Mouse (Mus musculus) ES-CJ7 (cell line): ENCODE data around the gene Mpo.
A peak's percentile ranks its signal among the peaks of the same experiment; 100 is the strongest.

Source experiments
- DNase-seq: peaks from one replicate; pipeline ENCODE4 v3.0.0; 2011; ENCODE audit warnings: low read depth, low spot score

The Mpo gene

DNA sequence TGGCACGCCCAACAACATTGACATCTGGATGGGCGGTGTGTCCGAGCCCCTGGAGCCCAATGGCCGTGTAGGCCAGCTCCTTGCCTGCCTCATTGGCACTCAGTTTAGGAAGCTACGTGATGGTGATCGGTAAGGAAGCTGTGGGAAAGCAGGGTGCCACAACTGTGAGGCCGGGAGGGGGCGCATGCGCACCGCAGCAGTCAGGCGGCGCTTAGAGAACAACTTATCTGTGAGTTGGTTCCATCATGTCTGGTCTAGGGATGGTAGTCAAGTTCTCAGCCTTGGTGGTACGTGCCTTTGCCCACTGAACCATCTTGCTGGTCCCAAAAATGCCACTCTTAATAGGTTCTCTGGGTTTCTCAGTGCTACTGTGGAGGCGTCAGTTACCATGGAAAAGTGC is 9.2 kb downstream of the Mpo start:
- DNase-seq, result peak; percentile 73

DNA sequence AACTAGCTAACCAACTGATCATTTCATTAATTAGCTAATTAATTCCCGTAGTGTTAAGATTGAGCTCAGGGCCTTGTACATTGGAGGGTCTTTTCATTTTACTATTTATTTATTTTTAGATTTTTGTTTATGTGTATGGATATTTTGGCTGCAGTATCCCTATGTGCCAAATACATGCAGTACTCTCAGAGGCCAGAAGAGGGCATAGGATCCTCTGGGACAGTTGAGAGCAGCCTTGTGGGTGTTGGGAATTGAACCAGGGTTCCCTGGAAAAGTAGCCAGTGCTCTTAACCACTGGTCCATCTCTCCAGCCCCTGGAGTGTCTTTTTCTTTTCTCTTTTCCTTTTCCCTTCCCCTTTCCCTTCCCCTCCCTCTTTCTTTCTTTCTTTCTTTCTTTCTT is 12.1 kb downstream of the Mpo start:
- DNase-seq, result peak; percentile 62

DNA sequence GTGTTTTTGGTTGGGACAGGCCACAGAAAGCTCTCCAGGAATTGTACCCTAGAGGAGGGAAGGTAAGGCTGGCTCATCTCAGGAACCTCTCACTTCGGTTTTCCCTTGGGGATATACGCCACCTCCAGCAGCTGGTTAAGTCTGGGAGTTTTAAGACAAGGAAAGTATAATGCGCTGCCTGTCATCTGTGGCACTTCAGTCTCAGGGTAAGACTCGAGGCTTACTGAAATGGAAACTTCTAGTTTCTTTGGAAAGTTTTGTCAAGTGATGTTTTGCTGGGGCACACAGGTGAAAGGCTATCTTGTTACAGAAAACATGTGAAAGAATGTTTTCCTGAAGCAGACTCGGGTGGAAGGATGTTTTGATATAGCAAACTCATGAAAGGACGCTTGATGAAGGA is 14.1 kb downstream of the Mpo start:
- no peak for DNase-seq

DNA sequence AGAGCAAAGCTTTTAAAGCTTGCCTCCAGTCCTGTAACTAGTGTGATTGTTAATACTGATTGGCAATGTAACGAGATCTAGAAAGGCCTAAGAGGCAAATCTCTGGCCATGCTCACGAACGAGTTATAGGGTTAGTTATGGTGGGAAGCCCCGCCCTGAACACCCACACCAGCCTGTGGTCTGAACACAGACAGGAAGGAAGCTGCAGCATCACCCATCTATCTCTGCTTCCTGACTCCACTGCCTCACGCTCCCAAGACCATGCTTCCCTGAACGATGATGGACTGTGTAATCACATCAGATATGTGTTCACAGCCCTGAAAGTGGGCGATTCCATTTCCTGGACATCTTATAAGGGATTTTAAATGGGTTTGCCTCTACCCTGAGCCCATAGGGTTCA is 14.9 kb downstream of the Mpo start:
- DNase-seq, result no peak

DNA sequence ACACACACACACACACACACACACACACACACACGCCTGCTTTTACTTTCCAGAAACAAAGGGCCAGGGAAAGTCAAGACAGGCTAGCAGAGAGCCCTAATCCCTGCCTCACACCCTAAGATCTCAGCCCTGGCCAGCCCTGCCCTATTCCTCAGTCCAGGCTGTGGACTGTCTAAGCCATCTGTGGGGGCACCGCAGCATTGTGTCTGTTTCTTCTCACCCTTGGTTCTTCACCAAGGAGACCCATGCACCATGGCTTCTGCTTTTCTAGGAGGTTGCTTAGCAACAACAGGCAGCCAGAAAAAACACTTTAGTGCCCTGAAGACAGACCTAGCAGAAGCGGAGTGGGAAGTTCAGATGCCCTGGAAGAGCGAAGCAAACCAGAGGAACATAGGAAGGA is 18.0 kb downstream of the Mpo start:
- no peak for DNase-seq

DNA sequence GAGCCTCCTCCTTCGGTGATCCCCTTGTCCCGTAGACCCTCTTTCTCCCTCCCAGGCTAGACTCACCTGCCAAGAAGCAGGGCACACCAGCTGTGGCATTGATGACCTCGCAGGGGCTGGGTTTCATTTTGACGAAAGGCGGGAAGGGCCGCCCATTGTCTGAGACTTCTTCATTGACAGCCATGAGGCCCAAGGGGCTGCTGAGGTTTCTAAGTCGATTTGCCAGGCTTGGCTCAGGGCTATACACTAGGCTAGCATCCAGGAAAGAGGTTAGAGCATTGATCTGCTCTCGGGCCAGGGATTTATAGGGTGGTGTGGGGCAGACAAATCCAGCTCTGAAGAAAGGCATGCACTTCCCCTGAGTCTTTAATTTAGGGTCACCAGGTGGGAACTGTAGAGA is 21.4 kb downstream of the Mpo start:
- no peak for DNase-seq

DNA sequence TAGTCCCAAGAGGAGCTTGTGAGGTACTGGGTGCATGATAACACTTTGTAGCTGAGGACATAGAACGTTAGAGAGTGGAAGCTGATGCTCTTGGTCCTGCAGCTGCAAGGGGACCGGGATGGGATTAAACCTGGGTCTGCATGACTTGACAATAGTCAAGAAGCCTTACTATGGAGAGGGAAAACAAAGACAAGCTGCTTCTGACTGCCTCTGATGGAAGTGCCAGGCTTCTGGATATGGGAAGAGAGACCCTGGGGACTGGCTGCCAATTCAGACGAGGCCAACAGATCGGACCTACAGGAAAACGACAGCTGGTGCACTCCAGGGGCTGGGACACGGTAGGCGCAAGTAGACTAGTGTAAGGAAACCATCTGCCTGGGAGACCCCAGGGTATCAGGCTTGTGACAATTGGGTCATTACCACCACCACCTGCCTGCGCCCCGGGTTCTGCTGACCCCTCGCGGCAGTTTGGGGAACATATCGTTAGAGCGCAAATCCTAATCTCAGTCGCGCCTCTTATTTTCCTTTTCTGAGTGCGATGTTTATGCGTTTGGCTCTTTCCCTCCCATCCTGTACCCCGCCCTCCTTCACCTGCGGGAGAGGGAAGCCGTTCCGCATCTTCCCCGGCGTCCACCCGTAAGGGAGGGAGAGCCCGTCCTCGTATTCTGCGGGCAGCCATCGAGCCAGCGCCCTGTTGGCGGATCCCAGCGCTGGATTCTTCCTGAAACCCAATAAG is 23.5 kb downstream of the Mpo start:
- peak; percentile 65 for DNase-seq

DNA sequence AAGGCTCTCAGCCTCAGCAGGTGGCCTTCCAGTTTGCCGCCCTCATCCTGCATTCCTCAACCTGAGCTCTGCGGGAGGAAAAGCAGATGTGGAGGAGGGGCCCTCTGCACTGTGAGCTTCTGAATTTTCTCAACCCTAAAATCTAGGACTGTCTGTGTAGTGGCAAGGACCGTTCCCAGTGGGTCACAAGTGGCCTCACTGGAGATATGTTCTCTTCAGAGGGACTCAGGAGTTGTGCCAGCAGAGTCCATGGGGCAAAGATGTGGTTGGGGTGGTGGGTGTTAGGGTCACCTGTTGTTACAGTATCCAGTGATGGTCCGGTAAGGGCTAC is 24.0 kb downstream of the Mpo start:
- peak; percentile 82 for DNase-seq

DNA sequence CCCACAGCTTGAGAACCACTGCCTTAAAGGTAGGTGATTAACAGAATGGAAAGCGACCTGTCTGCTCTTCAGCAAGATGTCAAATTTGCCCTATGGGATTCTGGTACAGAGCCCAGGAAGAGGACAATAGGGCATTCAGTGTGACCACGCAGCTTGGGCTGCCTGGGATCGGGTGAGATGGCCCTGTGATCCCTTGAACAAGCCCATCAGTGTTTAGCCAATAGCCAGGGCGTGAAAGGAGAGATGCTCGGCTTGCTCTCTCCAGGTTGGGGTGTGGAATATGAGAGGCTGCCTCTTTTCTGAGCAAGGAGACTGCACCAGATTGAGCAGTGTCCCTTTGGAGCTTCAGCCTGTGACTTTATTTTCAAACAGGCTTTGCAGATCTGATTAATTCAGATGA is 28.1 kb downstream of the Mpo start:
- DNase-seq, result no peak

DNA sequence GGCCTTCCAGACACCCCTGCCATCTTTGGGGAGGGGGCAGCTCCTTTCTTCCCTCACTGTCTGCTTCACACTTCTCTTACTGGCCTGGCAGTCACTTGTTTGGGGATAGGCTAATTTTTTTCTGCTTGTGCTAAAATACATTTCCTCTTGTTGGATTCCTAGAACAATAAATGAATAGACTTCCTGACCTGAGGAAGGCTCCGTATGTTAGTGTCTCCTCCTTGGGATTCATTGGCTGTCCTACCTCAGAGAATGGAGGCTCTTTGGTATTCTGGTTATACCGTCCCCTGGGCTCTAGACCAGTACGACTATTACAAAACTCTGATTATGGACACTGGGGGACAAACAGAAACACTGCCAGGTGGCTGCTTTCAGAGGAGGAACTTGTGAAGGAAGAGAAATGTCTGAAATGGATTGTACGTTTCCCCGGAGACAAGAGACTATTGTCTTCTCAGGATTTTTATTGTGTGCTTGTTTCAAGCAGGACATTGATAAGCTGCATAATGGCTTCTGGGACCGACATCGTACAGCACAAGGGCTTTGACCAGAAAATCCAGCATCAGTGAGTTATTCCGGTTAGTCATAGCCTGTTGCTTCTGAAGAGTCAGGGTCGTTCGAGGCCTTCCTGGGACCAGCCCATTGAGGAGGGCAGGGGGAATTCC is 35.0 kb downstream of the Mpo start, which contains the start of gene Lpo:
Lpo (minus strand) TSS at position 51 of the 662 bp plus-strand sequence.
- DNase-seq, result no peak

DNA sequence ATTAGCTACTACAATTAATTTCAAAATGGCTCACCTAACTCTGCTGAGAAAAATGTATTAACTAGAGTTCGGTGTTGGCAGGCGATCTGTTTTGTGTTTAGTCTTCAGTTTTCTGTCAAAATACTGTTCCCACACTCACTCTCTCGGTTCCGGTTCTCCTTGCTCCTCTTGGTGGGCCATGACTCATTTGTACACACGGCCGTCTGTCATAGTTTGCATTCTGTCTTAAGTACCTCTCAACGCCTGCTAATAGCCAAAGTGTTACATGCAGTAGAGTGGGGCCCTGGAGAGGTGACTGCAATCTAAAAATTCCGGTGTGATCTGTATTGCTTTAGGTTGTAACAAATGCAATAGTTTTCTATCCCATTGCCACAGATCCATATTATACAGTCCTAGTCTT is 47.3 kb downstream of the Mpo start:
- DNase-seq, result no peak

DNA sequence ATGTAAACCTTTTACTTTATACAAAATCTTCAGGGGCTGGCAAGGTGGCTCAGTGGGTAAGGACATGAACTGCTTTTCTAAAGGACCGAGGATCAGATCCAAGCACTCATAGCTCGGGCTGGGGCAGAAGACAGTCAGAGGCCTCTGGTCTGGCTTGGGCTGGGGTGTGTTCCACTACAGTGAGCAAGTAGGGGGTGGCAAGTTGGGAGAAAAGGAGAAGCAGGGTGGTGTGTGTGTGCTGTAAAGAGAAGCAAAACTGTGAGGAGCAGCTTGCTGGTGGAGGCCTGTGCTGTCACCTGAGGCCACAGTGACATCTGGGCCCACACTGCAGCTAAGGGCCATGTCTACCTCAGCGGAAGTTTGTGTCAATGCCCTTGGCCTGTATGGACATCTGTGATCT is 48.1 kb downstream of the Mpo start:
- no peak for DNase-seq

DNA sequence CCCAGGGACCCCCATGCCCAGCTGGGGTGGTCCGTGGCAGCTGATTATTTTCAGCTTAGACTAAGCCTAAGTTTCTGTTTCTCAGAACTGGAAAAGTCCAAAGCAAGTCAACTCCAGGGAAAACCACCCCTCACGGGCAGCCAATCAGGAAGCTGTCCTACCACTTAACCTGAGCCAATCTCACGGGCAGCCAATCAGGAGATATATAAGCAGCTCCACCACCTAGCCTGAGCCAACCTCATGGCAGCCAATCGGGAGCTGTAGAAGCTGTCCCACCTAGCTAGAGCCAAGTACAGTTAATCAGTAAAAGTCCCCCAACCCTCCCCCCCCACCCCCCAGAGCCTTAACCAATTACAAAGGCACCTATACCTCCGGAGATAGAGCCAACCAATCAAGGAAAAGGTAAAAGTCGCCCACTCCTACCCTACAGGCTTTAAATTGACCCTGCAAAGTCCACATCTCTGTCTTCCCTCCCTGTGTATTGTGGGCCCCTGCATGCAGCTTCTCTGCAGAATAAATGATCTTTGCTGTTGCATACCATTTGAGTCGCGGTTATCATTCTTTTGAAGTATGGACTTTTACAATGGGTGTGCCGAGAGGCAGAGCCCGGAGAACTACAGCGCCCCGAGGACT is 53.7 kb downstream of the Mpo start:
- peak; percentile 75 for DNase-seq

DNA sequence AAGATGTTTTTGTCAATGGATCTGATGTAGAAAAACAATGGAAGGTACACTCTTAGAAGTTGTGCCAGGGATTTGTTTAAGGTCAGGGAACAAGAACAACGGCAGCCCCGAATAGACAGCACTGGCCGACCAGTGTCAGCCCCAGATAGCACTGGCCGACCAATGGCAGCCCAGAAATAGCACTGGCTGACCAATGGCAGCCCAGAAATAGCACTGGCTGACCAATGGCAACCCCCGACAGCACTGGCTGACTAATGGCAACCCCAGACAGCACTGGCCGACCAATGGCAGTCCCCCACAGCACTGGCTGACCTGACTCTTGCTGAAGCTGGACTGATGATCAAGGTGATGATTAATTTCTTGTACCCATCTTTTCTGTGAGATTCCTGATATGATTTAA is 54.5 kb downstream of the Mpo start:
- peak; percentile 81 for DNase-seq

DNA sequence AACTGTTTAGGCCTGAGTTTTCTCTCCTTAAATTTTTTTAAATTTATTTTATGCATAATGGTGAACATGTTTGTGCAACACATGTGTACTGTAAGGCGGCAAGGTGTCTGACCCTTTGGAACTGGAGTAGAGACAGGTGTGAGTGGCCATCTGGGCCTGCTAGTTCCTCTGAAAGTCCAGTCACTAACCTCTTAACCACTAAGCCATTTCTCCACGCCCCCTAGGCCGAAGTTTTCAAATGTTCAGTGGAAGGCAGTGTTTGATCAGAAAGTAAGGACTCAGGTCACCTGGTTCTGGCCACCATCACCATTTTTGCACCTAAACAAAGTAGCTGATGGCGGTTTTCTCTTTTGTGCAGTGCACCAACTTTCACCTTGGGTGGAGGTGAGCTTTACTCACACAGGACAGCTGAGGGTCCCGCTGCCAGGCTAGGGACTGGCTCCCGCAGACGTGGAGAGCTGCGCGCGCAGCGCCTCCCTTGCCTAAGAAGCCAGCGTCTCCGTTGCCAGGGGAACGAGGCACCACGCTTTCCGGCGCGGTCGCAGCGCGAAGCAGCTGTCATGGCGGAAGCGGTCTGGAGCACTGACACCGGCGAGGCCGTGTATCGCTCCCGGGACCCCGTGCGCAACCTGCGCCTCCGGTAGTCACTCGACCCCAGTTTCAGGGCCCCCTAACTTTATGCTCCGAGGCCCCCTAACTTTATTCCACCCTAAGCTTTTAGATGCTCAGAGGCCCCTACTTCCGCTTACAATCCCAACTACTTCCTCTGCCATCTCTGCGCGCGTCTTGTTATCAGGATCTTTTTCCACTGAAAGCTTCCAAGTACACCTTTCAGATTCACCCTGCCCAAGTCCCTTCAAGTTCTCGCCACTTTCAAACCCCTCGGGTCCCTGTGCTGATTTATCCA is 59.6 kb downstream of the Mpo start, which contains the start of gene Mks1:
Mks1 (plus strand) TSS at position 526 of the 907 bp plus-strand sequence.
- DNase-seq, result peak; percentile 94

DNA sequence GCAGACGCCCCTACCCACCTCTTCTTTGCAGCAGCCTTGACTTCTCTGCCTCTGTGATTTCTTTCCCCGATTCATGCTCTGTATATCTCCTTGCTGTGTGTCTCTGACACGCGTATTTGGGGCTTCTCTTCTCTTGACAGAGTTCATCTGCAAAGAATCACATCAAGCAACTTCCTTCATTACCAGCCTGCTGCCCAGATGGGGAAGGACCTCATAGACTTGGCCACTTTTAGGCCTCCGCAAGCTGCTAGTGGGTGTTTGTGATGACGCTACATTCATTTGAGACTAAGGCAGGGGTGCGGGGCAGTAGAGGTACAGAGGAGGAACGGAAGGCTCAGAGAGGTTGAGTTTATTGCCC is 60.2 kb downstream of the Mpo start:
- peak; percentile 16 for DNase-seq
